Mouse (Mus musculus) v-Abl transformed pro-B cells (cell line): ENCODE results near the gene Fkrp.

Experiments used
- in situ Hi-C, 2 experiments: fragments of 400-800 bp; cut with MboI; formaldehyde crosslinking; loops; one replicate each; pipeline ENCODE4 v1.15.1; 2025; ENCODE audit not compliant: unreplicated experiment in 2 of 2

Fkrp gene

DNA sequence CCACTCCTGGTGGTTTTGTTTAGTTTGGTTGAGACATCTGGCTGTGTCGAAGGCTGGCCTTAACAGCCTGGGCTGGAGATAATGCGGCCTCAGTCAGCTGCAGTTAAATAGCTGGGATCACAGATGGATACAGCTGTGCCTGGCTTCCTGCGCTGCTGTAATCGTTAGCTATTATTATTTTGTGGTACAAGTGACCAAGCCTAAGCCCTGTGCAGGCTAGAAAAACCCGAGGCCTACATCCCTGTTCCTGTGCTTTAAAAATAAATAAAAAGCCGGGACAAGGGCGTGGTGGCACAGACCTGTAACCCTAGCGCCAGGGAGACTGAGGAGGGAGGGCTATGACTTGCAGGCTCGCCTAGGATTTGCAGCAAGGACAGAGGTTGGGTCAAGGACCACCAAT, 7.9 kb downstream of the Fkrp start:
- in situ Hi-C loops = loop anchor here (5.0 to 10.0 kb wide), 3 partner anchors 64 to 181 kb away; no protein-coding TSS in a partner anchor

DNA sequence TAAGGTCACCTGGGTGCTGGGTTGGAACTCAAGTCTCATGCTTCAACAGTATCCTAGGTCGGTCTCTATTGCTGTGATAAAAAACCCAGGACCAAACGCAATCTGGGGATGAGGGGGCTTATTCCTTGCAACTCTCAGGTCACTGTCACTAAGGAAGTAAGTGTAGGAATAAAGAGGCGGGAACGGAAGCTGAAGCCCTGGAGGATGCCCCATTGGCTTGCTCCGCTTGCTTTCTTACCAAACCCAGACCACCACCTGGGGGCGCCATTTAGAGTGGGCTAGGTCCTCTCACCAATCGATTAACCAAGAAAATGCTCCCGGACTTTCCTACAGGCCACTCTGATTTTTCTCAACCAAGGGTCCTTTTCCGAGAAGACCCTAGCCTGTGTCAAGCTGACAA, 8.6 kb downstream of the Fkrp start:
- in situ Hi-C loops = loop anchor here (5.0 to 10.0 kb wide), 3 partner anchors 63 to 181 kb away; no protein-coding TSS in a partner anchor

DNA sequence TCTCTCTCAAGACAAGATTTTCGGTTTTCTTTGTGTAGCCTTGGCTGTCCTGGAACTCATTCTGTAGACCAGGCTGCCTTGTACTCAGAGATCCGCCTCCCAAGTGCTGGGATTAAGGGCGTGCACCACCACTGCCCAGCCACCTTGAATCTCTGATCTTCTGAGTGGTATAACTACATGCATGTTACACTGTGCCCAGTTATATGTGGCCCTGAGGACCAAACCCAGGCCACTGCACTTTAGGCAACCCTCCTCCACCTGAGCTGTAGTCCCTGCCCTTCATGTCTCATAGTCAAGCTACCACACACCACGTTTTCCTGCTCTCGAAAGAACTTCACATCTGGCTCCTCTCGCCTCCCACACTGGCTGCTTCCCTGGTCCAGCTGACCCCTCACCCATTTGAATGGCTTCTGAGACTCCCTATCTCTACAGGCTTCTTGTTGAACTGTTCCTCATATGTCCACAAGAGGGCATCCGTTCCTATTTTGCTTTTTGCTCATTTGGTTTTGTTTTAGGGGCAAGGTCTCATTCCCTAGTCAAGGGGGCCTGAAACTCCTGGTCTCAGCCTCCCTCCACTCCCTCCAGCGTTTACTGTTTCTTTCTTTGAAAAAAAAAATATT, 12.0 kb downstream of the Fkrp start:
- in situ Hi-C loops = loop anchor here (5.0 to 10.0 kb wide), 4 partner anchors 60 to 177 kb away; no protein-coding TSS in a partner anchor

DNA sequence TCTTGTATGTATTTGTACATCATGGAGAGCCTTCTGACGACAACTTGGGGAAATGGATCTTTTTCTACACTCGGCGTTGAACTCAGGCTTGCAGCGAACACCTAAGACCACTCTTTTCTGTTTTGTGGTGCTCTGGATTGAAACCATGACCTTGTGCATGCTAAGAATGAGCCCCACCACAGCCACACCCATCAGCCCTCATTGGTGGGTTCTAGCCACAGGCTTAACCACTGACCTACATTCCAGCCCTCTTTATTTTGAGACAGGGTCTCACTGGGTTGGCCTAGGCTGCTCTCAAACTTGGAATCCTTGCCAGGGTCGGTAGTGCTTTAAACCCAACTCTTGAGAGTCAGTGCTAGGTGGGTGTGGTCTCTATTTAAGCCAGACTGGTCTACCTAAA, 21.6 kb downstream of the Fkrp start:
- in situ Hi-C loops = loop anchor here in 1 of 2 experiments (5.0 kb wide), 1 partner anchor 48 kb away; no protein-coding TSS in a partner anchor

DNA sequence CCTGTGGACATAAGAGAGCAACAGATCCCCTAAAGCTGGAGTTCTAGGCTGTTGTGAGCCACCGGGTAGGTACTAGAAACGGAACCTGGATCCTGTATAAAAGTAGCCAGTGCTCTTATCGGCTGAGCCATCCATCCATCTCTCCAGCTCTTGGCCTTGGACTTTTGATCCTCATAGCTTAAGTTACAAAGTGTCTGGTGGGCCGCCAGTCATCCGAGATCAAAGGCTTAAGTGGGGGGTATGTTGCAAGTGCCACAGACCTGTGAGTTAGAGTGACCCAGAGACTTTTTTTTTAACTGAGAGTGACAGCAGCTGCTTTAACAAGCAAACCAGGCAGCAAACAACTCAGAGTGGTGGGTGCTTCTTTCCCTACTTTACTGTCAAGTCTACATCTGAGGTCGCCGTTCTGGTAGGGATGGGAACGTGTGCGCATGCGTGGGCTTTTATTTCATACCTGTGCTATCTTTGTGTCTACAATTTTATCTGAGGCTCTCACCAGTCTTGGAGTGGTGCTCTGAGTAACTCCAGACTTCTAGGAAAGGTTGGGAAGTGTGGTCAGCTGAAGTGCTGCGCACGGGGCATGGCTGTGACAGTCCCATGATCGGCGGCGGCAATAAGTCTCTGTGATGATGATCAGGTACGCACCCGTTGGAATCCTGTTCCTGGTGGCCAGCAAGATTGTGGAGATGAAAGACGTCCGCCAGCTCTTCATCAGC, 23.4 kb downstream of the Fkrp start:
- in situ Hi-C loops = loop anchor here in 1 of 2 experiments (5.0 kb wide), 1 partner anchor 46 kb away; no protein-coding TSS in a partner anchor

DNA sequence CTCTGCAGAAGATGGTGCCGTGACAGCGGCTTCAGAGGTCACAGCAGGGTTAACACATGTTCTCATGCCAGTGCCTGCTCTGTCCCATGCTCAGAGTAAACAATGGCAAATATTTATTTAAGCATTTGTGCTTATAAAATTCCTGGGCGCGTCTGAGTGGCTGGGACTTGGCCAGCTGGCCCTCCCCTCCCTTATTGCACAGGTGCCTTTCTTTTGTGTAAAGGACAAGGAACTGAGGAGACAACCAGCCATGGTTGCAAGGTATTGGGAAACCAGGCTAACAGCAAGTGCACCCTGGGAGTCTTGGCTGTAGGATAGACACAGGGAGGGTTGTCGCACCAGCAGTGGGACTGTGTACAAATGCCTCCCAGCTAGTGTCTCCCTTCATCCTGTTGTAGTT, 24.2 kb downstream of the Fkrp start:
- in situ Hi-C loops = loop anchor here in 1 of 2 experiments (5.0 kb wide), 1 partner anchor 45 kb away; no protein-coding TSS in a partner anchor

DNA sequence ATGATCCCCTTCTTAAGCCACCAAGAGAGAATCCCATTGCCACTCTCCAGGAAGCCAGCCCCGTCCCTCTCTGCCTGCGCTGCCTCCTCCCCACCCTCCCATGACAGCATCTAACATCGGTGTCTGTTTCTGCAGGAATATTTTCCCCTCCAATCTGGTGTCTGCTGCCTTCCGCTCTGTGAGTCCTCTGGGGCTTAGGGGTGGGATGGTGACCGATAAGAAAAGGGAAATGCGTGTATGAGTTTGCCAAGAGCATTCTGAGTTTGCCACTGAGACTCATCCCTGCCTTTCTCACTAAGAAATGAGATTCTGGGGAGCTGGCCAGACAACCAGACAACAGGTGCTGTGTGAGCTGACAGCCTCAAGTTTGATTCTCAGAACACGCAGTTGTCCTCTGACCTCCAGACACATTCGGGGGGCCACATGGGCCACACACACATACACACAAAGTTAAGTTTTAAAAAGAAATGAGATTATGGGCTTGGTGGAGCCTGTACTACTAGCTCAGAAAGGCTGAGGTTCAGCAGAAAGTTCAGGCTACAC, 30.9 kb downstream of the Fkrp start:
- in situ Hi-C loops = no loop called here

DNA sequence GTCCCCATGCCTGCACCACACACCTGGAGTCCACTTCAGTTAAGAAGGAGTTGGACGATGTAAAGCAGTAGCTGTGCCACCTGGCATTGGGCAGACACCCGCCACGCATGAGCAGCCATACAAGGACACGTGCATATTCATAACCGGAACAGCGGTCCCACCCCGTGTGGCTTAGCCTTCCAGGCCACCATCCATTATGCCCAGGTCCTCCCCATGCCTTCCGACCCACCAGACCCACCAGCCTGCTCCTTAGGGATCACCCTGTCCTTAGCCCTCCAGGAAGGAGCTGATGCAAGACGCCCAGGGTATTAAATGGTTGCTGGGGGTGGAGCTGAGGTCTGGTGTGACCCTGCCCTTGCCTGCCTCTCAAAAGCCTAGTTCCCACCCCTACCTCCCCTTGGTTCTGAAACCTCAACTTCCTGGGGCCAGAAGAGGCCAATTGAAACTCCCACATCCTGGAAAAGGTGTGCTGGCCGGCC, 32.0 kb downstream of the Fkrp start:
- in situ Hi-C loops = loop anchor here in 1 of 2 experiments (5.0 kb wide), 1 partner anchor 37 kb away; no protein-coding TSS in a partner anchor

DNA sequence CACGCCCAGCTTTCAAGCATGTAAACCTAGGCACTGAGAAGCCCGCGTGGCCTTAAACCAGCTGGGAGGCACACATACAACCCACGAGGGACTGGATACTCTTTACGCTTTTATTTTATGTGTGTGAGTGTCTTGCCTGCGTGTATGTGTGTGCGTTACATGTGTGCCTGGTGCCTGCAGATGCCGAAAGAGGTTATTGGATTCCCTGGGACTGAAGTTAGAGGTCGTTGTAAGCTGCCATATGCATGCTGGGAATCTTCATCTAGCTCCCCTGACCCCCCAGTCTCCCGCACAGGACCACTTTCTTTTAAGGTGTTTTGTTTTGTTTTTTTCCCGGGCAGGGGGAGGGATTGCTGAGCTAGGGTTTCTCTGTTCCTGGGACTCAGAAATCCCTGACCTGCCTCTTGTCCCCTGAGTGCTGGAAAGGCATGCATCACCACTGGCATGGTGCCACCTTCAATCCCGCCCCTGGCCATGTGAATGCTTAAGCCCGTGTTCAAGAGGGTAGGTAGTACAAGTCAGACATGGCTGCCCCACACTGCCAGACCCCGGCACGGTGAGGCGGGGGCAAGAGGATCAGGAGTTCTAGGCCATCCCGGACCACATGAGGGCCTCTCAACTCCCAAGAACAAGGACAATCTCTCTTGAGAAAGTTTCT, 32.6 kb downstream of the Fkrp start:
- in situ Hi-C loops = loop anchor here in 1 of 2 experiments (5.0 kb wide), 1 partner anchor 37 kb away; no protein-coding TSS in a partner anchor

DNA sequence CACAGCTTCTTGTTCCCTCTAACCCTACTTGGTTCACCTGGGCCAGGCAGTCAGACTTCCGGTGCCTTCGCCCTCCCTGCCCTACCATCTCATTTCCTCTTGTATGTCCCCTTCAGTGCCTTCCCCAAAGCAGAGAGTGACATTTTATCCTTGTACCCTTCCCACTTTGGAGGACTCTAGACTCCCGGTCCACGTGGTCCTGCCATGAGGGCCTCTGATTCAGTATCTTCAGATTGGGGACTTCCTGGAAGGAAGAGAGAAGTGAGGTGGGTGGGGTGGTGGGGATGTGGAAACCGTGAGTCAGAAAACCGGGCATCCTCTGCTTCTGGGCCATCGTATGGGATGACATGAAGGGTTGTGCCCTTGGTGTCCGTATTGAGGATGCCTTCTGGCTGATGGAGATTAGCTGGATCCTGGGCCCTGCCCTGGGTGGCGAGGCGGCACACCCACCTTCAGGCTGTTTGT, 33.3 kb downstream of the Fkrp start:
- in situ Hi-C loops = loop anchor here in 1 of 2 experiments (5.0 kb wide), 1 partner anchor 36 kb away; no protein-coding TSS in a partner anchor

DNA sequence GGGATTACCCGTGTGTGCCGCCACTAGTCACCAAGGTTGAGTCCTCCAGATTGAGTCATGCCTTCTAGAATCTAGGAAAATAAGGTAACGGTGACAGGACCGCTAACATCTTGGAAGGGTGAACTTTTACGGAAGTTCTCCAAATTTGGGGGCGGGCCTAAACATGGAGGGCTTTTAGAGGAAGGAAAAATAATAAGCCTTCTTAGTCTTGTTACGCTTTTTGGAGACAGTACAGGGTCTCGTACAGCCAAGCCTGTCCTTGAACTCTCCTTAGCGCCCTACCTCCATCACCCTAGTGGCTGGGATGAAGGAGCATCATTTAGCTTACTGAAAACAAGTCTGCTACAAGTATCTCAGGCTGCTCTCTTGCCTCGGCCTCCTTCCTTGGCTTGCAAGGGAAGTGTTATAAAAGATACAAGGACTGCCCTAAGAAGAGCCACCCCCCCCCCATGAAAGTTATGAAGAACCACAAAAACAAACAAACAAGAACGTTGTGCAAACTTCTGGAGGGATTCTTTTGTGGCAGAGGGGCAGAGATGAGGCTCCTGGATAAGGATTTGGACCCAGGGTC, 33.9 kb downstream of the Fkrp start:
- in situ Hi-C loops = loop anchor here in 1 of 2 experiments (5.0 kb wide), 1 partner anchor 35 kb away; no protein-coding TSS in a partner anchor

DNA sequence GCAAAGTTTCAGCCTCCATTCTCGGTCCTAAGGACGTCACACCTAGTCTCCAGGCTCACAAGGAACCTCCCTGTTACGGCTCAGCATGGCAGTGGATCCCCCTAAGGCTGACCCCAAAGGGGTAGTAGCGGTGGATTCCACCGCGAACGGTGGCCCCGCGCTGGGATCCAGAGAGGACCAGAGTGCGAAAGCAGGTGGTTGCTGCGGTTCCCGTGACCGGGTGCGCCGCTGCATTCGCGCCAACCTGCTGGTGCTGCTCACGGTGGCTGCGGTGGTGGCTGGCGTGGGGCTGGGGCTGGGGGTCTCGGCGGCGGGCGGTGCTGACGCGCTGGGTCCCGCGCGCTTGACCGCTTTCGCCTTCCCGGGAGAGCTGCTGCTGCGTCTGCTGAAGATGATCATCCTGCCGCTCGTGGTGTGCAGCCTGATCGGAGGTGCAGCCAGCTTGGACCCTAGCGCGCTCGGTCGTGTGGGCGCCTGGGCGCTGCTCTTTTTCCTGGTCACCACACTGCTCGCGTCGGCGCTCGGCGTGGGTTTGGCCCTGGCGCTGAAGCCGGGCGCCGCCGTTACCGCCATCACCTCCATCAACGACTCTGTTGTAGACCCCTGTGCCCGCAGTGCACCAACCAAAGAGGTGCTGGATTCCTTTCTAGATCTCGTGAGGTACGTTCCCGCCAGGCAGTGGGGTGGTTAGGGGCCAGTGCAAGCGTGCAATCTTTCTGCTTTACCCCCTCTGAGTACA, 34.5 kb downstream of the Fkrp start:
- in situ Hi-C loops = loop anchor here in 1 of 2 experiments (5.0 kb wide), 1 partner anchor 35 kb away; no protein-coding TSS in a partner anchor

DNA sequence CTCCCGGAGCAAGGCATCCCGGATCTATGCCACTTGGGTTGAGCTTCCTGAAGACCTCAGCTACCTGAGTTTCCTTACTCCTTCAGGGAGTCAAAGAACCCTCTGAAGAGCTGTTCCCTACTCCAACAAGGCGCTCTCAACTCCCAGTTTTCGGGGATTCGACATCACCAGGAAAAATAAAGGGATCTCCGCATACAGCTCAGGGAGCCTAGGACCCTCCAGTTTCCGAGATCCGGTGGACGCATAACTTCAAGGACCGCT, 35.0 kb downstream of the Fkrp start:
- in situ Hi-C loops = loop anchor here in 1 of 2 experiments (5.0 kb wide), 1 partner anchor 34 kb away; no protein-coding TSS in a partner anchor

DNA sequence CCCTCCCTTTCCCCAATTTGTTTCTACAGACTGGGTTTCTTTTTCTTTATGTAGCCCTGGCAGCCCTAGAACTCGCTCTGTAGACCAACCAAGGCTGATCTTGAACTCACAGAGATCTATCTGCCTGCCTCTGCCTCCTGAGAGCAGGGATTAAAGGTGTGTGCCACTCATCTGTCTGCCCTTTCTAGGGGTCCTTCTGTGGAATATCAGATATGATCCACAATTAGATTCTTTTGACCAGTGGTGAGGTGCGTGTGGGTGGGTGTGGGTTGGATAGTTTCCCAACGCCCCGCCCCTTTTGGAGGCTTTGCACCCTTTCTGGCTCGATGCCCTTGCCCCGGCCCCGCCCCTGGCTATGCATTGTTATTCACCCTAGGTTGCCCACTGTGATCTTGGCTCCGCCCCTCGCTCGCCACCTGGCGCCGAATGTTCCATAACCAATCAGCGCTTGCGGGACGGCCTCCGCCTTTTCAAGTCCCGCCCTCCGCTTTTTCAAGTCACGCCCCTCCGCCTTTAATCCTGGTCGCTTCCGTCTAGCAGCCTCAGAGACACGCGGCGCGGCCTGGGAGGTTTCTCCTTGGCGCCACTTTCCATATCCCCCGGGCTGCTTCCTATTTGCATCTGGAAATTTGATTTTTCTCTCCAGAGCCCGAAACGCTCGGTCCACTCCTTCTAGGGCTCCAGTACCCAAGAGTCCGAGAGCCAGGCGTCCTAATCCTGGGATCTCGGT, 35.5 kb downstream of the Fkrp start, which contains the start of gene Slc1a5:
TSS of gene Slc1a5 (plus strand) at position 516 of the 730 bp plus-strand sequence.
- in situ Hi-C loops = loop anchor here in 1 of 2 experiments (5.0 kb wide), 1 partner anchor 34 kb away; no protein-coding TSS in a partner anchor

DNA sequence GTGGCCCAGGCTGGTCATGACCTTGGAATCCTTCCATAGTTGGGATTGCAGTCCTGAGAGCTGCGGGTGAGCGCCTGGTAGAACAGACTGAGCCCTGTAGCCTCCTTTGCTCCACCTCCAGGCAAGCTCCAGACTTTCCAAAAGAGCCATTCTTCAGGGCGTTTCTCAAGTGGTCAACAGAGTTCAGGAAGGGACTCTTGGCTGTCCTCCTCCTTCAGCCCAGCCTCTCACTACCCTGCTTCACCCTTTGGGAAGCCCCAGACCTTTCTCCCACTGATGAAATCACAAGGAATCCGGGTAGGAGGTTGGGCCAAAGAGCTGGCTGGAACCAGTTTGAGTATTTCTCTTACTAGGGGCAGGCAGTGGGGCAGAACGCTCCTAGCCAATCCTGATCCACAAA, 36.5 kb downstream of the Fkrp start:
- in situ Hi-C loops = loop anchor here in 1 of 2 experiments (5.0 kb wide), 1 partner anchor 33 kb away; no protein-coding TSS in a partner anchor

DNA sequence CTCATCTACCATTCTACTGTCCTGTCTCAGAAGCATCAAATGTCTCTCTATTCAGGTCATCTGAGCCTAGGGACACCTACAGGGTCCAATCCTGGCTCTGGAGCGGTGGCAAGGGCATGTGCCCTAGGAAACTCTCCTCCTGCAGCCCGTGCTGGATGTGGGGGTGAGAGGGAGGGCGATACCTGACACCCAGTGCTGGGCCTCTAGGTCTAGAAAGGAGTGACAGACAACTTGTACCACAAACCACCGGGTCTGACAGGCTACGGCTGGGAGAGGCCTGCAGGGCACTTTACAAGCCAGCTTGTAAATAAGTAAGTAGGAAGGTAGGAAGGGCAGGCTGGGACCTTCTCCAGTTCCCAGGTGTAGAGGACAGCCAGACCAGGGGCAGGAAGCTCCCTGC, 40.6 kb downstream of the Fkrp start:
- in situ Hi-C loops = no loop called here

DNA sequence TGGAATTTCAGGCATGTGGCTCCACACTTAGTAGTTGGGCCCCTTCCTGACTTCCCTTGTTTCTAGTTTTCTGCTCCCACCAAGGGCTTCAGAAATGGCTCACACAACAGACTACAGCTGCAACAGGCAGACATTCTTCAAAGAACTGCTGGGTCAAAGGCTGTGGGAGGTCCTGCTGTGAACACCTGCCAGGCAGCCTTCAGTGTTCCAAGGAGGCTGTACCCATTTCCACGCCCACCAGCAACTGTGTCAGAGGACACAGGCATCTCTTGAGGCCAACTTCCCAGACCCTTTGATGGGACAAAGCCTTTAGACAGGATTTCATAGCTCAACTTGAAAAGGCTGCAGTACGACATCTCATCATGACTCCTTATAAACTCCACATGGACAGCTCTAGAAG, 50.1 kb downstream of the Fkrp start:
- in situ Hi-C loops = no loop called here

DNA sequence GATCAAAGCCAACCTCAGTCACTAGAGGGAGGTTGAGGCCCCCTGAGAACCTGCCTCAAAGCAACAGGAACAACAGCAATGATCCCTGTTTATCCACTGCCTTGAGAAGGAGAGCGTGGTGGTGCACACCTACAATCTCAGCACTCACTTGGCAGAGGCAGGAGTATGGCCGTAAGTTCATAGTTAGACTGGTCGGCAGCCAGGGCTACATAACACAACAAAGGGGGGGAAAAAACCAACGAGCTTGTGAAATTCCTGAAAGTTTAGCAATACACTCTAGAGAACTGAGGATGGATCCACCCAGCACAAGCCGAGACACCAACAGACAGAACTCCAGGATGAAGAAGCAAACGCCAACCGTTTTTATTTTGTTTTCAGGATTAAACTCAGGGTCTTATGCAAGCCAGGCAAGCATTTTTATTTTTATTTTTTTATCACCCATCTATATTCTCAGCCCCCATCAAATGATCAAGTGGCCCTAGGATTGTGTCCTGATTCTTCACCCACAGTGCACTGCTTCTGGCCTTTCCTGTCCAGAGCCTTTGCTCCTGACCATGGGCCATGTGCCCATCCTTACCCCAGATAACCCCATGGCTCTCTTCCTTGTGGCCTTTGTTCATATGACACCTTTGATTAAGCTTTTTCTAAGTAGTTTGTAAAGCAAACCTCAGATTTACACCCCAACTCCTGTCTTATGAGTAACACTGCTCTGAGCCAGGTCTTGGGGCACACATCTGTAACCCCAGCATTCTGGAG, 52.9 kb downstream of the Fkrp start:
- in situ Hi-C loops = no loop called here
